Mouse (Mus musculus) myocyte (in vitro differentiated cells): ENCODE measurements around the gene Samd4b.
A peak's percentile ranks its signal among the peaks of the same experiment; 100 is the strongest.

ENCODE experiments used
- CEBPB ChIP-seq: IDR thresholded peaks from 2 replicates; pipeline ENCODE4 v1.6.1; 2011; ENCODE audit warnings: mild to moderate bottlenecking, moderate library complexity; ENCODE audit not compliant: poor library complexity, insufficient read depth, severe bottlenecking
- E2F4 ChIP-seq: IDR thresholded peaks from one replicate; pipeline ENCODE4 v1.6.1; 2011; ENCODE audit warnings: mild to moderate bottlenecking, control low read depth, moderate library complexity; ENCODE audit not compliant: insufficient read depth
- MAX ChIP-seq: IDR thresholded peaks from one replicate; pipeline ENCODE4 v1.6.1; 2011; ENCODE audit warnings: low read depth, mild to moderate bottlenecking, control low read depth
- MYOD1 ChIP-seq, 3 experiments: IDR thresholded peaks; one replicate each; pipeline ENCODE4 v1.6.1; 2011; ENCODE audit warnings: control low read depth in 2 of 3, low read depth in 2 of 3, mild to moderate bottlenecking in 2 of 3, moderate library complexity in 1 of 3; ENCODE audit not compliant: insufficient read length in 2 of 3, control insufficient read depth in 1 of 3
- MYOG ChIP-seq, 3 experiments: IDR thresholded peaks; one replicate each; pipeline ENCODE4 v1.6.1; 2011; ENCODE audit warnings: control low read depth in 2 of 3, low read depth in 2 of 3, mild to moderate bottlenecking in 2 of 3; ENCODE audit not compliant: insufficient read length in 2 of 3, control insufficient read depth in 1 of 3, insufficient read depth in 1 of 3
- POLR2A ChIP-seq: IDR thresholded peaks from one replicate; pipeline ENCODE4 v1.6.1; 2011; ENCODE audit warnings: low read depth, mild to moderate bottlenecking, control low read depth, moderate library complexity; ENCODE audit not compliant: insufficient read length
- POLR2AphosphoS2 ChIP-seq: IDR thresholded peaks from one replicate; pipeline ENCODE4 v1.6.1; 2011; ENCODE audit warnings: low read depth, control low read depth; ENCODE audit not compliant: insufficient read length
- REST ChIP-seq: IDR thresholded peaks from one replicate; pipeline ENCODE4 v1.6.1; 2011; ENCODE audit warnings: mild to moderate bottlenecking, control low read depth, moderate library complexity; ENCODE audit not compliant: insufficient read depth, insufficient read length
- TCF12 ChIP-seq: IDR thresholded peaks from one replicate; pipeline ENCODE4 v1.6.1; 2011; ENCODE audit warnings: mild to moderate bottlenecking, control low read depth; ENCODE audit not compliant: poor library complexity, insufficient read depth, severe bottlenecking
- TCF3 ChIP-seq: IDR thresholded peaks from one replicate; pipeline ENCODE4 v1.6.1; 2011; ENCODE audit warnings: low read depth, control low read depth; ENCODE audit not compliant: insufficient read length
- USF1 ChIP-seq: IDR thresholded peaks from one replicate; pipeline ENCODE4 v1.6.1; 2011; ENCODE audit warnings: low read depth, mild to moderate bottlenecking, control low read depth, moderate library complexity

DNA sequence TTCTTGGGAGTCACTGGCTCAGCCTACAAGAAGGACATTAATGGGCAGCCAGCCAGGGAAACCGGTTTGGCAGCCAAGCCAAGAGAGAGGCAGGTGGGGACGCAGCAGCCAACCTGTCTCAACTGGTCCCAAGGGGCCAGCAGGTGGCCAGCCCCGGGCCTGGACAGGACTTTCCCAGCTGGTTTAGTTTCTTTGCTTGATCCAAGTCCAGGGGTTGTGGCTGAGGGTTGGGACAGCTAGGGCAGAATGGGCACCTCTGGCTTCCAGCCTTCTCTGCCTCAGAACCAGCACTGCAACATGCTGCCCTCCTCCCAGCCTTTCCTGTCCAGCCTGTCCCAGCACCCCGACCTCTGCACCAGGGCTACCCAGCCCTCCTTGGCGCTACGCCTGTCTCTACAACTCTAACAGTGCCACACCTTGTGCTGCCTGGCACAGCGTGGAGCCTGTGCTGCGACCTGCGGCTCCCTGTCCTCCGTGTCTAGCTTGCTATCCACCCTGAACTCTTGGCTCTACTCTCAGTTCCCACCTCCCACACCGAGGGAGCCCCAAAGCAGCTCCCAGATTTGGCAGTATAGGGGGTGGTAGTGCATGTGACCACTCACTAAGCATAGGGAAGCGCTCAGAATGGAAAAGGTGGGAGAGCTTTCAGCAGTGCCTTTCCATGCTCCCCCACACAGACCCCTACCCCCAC is 27.5 kb downstream of the Samd4b start:
- TF ChIP-seq MYOD1 (IDR thresholded peaks at IDR 0.05; ENCODE audit: control insufficient read depth in 1 of 3, insufficient read length in 2 of 3, low read depth in 2 of 3): peak in 2 of 3 experiments; percentile 44 to 61
- no peak for TF ChIP-seq POLR2A
- TF ChIP-seq TCF12: no peak
- TF ChIP-seq USF1: no peak
- no peak for TF ChIP-seq E2F4
- TF ChIP-seq POLR2AphosphoS2: no peak
- TF ChIP-seq TCF3: no peak
- peak in 1 of 3 experiments; percentile 47 for TF ChIP-seq MYOG (IDR thresholded peaks at IDR 0.05; ENCODE audit: control insufficient read depth in 1 of 3, insufficient read depth in 1 of 3, insufficient read length in 2 of 3, low read depth in 2 of 3)
- TF ChIP-seq REST: no peak
- TF ChIP-seq MAX: no peak
- no peak for TF ChIP-seq CEBPB
